Mouse (Mus musculus) layer of hippocampus, postnatal 10 days (tissue): ENCODE measurements around the gene 5730455P16Rik. TPM values are rescaled to one million over a fixed set of nuclear protein-coding genes. Genes with fewer than 3 reads are reported as not detected.
A peak's percentile ranks its signal among the peaks of the same experiment; 100 is the strongest.
"Not testable (repeated sequence)": the region's sequence is repeated elsewhere in the genome, so short reads cannot be mapped to it uniquely, and the experiment has no call there.

ENCODE experiments used
- DNase-seq, 2 experiments: peaks; one replicate each; pipeline ENCODE4 v3.0.0; 2021; ENCODE audit warnings: low spot score in 2 of 2
- long read RNA-seq: library from polyadenylated mRNA; stranded (forward); transcript quantifications from one replicate; pipeline ENCODE4 v2.0.0, GENCODE M21; 2023
- total RNA-seq, 2 experiments: library from RNA; stranded (reverse); gene quantifications; 2 replicates each; pipeline ENCODE4 v1.2.3; 2021

Gene 5730455P16Rik
- 10 to 100 TPM; 43.5 to 46.0 TPM for total RNA-seq
- long read RNA-seq, full-length matches to known transcripts = 14 of 21 reads
- long read RNA-seq, partial matches to known transcripts = 1 of 21 reads
- long read RNA-seq, other reads (novel, unspliced or antisense) = 6 of 21 reads

- DNase-seq = peak; percentile 89 to 91
Observed at GRCm38 (mm10) chr11:80377712-80378451, at the start of gene 5730455P16Rik. 5730455P16Rik (minus strand) TSS chr11:80378034.

DNA sequence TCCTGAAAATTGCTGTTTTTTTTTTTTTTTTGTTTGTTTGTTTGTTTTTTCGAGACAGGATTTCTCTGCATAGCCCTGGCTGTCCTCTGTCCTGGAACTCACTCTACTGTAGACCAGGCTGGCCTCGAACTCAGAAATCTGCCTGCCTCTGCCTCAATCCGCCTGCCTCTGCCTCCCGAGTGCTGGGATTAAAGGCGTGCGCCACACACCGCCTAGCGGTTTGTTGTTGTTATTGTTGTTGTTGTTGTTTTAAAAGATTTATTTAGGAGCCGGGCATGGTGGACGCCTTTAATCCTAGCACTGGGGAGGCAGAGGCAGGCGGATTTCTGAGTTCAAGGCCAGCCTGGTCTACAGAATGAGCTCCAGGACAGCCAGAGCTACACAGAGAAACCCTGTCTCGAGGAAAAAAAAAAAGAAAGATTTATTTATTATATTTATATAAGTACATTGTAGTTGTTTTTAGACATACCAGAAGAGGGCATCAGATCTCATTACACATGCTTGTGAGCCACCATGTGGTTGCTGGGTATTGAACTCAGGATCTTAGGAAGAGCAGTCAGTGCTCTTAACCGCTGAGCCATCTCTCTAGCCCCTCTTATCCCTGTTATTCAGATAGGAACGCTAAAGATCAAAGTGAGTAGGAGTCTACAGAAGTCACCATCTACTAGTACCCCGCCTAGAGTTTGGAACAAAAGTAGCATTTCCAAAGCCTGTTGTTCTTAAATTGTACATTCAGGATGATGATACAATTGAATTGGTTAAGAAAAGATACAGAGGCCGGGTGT is 48.4 kb upstream of the 5730455P16Rik start:
- DNase-seq = not testable (repeated sequence)

DNA sequence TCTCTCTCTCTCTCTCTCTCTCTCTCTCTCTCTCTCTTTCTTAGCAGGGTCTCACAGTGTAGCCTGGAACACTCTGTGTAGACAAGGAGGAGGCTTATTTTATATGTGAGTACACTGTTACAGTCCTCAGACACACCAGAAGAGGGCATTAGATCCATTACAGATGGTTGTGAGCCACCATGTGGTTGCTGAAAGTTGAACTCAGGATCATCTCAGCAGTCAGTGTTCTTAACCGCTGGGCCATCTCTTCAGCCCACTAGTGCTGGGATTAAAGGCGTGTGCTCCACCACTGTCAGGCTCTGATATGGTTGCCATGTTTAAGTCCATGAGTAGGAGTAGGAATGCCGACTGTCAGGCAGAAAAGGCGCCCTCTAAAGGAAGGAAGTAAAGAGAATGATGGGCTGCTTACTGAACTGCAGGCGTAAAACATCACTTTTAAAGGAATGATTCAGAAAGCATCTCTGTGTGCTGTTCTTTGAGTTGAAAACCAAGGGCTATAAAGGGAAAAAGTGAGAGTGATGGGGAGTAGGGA is 47.5 kb upstream of the 5730455P16Rik start:
- DNase-seq = no peak

DNA sequence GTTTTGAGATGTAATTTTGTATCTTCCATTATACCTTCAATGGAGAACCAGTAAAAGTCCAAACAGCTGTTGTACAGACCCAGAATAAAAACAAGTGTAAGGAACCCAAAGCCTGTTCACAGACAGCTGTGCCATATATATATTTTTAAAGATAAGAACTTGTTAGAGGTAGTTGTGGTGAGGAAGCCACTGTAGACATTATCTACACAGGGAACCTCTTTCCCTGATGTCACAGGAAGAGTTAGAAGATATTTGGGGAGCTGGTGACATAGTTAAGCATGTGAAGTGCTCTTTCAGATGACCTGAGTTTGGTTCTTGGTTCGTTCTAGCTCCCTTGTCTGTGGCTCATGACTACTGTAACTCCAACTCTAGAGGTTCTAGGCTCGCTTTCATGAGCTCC is 46.9 kb upstream of the 5730455P16Rik start:
- DNase-seq = no peak

DNA sequence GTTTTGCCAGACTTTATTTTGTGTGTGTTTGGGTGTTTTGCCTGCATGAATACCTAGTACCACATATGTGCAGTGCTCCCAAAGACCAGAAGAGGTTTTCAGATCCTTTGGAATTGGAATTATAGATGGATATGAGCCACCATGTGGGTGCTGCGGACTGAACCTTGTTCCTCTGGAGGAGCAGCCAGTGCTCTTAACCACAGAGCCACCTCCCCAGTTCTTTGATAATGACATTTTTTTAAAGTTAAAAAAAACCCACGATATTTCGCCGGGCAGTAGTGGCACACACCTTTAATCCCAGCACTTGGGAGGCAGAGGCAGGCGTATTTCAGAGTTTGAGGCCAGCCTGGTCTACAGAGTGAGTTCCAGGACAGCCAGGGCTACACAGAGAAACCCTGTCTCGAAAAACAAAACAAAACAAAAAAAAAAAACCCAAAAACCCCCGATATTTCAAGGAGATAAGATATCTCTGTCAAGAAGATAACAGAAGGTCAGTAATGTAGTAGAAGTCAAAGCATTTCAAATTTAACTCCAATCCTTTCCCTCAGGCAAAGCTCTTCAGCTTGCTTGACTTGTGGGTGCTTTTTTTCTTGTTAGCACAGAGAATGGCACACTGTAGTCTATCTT is 43.7 kb upstream of the 5730455P16Rik start:
- DNase-seq = no peak

- no peak for DNase-seq
Observed at GRCm38 (mm10) chr11:80420202-80420984, 42.6 kb upstream of the 5730455P16Rik start.

- DNase-seq = no peak
Observed at GRCm38 (mm10) chr11:80419743-80420142, 41.9 kb upstream of the 5730455P16Rik start.

DNA sequence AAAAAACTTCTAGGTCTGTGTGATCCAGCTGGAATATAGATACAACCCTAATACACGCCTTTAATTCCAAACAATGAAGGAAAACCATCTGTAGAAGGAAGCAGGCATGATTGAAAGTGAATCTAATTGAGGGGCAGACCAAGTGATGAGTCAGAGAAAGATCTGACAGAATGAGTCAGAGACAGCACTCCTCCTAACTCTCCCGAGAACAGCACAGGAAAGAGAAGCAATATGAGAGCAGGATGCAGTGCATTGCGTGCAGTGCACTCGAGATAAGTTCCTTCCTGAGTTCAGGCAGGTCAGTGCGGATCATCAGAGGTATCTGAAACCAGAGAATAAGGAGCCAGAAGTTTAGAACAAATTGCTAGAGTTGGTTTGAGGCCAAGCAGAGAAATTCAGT is 39.3 kb upstream of the 5730455P16Rik start:
- no peak for DNase-seq

GRCm38 (mm10) chr11:80410377-80410776 is 32.5 kb upstream of the 5730455P16Rik start:
- DNase-seq = no peak

DNA sequence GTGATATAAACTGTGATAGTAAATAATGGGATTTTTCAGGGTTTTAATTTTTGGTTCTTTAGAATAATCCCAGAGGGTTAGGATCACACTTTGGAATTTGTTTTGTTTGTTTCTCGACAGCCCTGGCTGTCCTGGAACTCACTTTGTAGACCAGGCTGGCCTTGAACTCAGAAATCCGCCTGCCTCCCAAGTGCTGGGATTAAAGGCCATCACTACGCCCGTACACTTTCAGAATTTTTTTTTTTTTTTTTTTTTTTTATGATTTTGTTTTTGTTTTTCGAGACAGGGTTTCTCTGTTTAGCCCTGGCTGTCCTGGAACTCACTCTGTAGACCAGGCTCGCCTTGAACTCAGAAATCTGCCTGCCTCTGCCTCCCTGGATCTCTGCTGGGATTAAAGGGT is 30.0 kb upstream of the 5730455P16Rik start:
- DNase-seq = not testable (repeated sequence)

- no peak for DNase-seq
Observed at GRCm38 (mm10) chr11:80396617-80397016, 18.8 kb upstream of the 5730455P16Rik start.

DNA sequence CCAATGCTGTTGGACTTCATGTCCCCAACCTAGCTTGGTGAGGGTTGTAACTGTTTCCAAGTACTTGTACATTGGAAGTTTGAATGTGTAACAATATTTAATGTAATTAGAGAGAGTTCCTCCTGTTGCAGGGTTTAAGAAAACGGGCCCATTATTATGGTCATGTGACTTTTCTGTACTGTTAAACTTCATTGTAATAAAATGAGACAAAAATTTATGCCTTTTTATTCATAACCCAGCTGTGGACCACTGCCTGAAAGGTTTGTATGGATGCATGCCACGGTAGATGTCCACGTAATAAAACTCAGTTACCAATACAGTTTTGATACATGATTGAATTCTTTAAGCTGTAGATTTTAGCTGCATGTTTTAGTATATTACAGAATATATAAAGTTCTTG is 18.1 kb upstream of the 5730455P16Rik start:
- no peak for DNase-seq

GRCm38 (mm10) chr11:80391407-80392120 is 13.7 kb upstream of the 5730455P16Rik start:
- no peak for DNase-seq

DNA sequence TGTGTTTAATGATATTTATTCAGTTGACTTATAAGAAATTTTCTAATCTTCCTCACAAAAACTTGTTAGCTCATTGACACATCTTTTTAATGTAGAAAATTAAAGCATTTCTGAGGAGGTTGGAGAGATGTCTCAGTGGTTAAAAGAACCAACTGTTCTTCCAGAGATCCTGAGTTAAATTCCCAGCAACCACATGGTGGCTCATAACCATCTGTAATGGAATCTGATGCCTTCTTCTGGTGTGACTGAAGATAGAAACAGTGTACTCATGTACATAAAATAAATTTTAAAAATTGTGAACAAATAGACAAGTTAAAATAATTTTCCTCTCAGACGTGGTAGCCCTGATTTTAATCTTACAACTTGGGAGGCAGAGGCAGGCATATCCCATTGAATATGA is 12.1 kb upstream of the 5730455P16Rik start:
- DNase-seq = no peak

GRCm38 (mm10) chr11:80386790-80387189 is 9.0 kb upstream of the 5730455P16Rik start:
- DNase-seq = no peak

GRCm38 (mm10) chr11:80385055-80385454 is 7.2 kb upstream of the 5730455P16Rik start:
- DNase-seq = no peak

- no peak for DNase-seq
Observed at GRCm38 (mm10) chr11:80384461-80384860, 6.6 kb upstream of the 5730455P16Rik start.

DNA sequence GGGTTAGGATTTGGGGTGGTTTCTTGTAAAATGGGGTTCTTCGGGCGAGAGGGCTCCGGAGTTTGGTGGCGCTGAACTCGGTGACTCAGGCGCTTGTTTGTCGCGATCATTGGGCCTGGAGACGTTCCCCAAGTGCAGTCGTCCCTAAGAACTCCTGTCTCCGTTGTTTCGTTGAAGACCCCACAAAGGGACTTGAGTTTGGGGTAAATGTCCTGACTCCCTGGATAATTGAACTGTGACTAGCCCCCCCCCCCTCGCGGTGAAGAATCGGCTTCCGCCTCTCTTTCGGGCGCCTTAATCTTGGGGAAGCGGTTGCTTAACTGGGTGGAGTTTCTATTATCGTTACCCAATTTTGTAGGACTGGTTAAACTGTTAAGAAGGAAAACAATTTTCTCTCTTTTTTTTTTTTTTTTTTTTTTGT is 5.8 kb upstream of the 5730455P16Rik start:
- DNase-seq = no peak

DNA sequence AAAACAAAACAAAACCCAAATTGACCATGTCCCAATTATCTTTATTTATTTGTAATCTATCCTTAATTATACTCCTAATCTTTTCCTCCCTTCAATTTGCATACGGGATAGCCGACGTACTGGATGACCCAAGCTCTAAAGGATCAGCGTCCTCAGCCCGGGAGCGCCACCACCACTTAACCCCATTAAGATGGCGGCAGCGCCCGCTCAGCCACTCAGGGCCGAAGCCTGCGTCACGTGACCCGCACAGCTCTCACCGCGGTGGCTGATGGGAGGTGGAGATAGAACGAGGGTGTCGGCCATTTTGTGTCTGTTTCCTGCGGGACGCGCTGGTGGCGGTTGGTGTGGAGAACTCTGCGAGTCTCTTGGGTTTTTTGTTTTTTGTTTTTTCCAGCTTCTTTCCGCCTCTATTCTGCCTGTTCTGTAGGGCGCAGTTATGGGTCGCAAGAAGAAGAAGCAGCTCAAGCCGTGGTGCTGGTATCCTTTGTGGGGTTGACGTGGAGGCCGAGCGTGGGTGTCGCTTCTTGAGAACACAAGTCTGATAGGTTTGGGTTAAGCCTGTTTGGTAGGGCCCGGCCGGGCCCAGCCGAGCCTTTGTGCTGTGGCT is 5.3 kb upstream of the 5730455P16Rik start, which contains the start of gene Zfp207:
Zfp207 (plus strand) TSS at position 261 of the 607 bp plus-strand sequence.
- peak; percentile 97 to 99 for DNase-seq
